Mouse (Mus musculus) lung, postnatal 10 days (tissue): ENCODE measurements around the gene Slc11a2.
A peak's percentile ranks its signal among the peaks of the same experiment; 100 is the strongest.
"Not testable (repeated sequence)": the region's sequence is repeated elsewhere in the genome, so short reads cannot be mapped to it uniquely, and the experiment has no call there.

Experiments
- DNase-seq: peaks from one replicate; pipeline ENCODE4 v3.0.0; 2021

Gene Slc11a2

GRCm38 (mm10) chr15:100433234-100433633 lies 8.4 kb upstream of the Slc11a2 start:
- no peak for DNase-seq

GRCm38 (mm10) chr15:100429959-100430565 lies 5.2 kb upstream of the Slc11a2 start:
- DNase-seq, result no peak

- peak; percentile 47 for DNase-seq
These were observed 3.5 kb upstream of the Slc11a2 start for GRCm38 (mm10) chr15:100428296-100428905.

GRCm38 (mm10) chr15:100423916-100424315 lies 956 bp downstream of the Slc11a2 start:
- DNase-seq, result peak; percentile 59

- peak; percentile 98 for DNase-seq
These were observed 1.7 kb downstream of the Slc11a2 start for GRCm38 (mm10) chr15:100422899-100423860.

DNA sequence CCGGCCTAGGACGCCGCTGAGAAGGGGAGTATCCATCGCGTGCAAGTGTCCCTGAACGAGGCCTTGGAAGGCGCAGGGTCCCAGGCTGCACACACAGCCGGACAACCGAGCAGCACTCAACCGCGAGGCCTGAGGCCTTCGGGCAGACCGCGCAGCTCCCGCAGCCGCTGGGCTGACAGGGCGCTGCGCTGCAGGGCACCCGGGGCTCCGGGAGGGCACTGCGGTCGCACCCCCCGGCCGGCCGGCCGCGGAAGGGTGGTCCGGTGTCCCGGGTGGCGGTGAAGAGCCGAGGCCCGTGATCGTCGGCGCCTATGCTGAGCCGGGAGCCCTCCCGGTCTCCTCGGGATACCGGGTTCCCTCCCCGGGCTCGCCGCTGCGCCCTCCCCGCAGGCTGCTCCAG lies 2.4 kb downstream of the Slc11a2 start:
- peak; percentile 37 for DNase-seq

DNA sequence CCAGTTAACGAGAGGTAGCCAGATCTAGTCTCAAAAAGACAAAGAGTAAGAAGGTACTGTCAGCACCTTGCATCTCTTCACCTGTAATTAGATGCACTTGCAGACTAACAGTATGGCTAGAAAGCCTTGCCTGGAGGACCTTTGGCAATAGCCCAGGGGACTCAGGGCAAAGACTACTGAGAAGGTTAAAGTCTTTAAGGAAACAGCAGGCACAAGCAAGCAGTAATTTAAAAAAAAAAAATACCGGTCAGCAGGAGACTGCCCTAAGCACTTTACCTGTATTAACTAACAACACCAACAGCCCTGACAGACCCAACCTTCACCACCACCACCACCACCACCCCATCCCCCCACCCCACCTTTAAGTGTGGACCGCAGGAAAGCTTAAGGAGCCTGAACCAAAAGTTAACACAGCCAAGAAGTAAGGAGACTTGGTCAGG lies 3.1 kb downstream of the Slc11a2 start, which contains the start of gene Gm5475:
Gene Gm5475 (plus strand): TSS at position 390 of the 440 bp plus-strand sequence.
- DNase-seq, result not testable (repeated sequence)

DNA sequence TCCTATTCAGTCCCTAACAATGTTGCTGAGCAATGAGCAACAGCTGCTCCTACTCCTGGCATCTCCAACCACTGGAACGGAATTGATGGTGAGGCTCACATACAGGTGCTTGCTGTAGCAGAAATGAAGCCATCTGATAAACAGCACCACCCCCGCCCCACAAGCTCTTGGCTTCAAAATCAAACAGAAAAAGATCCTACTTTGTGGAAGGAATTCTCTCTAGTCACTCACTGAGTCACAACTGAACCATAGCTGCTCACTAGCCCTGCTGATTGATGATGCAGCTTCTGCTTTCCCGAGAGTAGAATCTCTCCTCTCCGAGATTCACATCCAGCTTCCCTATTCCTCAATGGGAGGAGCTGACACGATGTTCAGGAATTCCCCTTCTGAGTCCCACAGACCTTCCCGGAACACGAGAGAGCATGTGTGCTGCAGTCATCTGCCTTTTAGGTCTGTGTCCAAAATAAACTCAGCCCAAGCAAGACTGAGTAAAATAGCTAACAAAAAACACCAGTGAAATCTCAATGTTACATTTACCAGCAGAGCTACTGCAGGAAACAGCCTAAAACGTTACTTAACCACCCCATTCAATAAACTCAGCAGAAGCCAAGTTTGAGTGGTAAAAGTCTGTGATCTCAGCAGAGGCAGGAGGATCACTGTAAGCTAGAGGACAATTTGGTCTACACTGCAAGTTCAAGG lies 3.7 kb downstream of the Slc11a2 start:
- DNase-seq, result no peak

DNA sequence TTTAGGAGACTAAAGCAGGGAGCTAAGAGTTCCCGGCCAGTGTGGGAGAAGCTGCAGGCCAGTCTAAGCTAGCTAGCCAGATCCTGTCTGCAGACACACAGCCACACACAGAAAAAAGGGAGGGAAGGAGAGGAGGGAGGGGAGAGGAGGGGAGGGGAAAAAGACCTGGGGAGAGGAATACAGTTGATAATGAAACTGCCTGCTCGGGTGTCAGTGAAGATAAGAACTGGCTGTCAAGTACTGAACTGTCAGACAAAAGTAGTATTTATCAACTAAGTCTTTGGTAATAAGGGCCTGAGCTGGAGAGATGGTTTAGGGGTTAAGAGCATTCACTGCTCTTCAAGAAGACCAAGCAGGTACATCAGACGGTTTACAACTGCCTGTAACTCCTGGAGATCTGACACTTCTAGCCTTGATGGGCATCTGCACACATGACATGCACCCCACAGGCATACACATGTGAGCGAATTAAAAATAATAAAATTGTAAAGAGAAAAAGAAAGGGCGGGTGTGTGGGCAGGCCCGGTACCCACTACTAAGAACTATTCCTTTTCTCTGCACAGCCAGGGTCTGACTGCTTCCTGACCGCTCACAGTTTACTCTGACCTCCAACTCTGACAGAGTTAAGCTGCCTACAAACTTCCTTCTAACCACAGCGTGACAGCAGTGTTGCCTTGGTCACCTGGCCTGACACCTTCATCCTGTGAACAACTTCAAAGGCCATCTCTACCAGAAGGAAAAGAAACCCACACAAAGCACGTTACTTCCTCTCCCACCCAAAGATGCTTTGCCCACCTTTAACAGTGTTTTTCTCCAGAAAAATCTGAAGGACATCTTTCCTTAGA lies 4.7 kb downstream of the Slc11a2 start:
- DNase-seq, result no peak

DNA sequence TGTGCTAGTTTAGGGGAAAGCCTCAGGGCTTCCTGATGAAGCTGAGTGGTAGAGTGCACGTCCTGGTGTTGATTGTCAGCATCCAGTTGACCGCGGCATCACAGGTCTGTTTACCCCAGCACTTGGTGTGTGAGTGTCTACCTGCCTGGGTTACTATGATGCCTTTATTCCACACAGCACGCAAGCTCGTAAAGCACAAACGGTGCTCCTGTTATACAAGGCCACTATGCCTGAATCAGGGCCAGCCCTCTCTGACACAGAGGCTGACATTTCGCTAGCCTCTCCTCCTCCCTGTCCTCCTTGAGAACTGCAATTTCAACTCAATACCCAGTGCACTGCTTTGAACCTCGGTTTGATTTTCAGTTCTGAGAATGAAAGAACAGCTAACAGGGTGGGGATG lies 5.6 kb downstream of the Slc11a2 start:
- DNase-seq, result no peak

- DNase-seq, result no peak
These were observed 6.9 kb downstream of the Slc11a2 start for GRCm38 (mm10) chr15:100417854-100418450.

- no peak for DNase-seq
These were observed 9.2 kb downstream of the Slc11a2 start for GRCm38 (mm10) chr15:100415684-100416083.

DNA sequence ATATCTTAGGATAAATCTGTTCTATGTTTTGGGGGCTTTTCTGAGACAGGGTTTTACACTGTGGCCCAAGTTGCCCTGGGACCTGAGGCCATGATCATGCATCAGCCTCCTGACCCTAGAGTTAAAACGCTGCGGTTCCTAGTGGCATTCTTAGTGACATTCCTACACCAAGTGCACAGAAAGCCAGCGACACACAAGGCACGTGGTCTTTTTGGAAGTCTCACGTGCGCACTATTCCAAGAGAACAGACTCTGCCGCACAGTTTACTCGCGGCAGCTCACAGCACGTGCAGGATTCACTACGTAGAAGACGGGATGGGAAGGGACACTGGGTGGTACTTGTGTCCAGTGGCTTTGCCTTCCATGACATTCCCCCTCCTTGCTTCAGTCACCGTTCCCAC lies 9.9 kb downstream of the Slc11a2 start:
- DNase-seq, result no peak

DNA sequence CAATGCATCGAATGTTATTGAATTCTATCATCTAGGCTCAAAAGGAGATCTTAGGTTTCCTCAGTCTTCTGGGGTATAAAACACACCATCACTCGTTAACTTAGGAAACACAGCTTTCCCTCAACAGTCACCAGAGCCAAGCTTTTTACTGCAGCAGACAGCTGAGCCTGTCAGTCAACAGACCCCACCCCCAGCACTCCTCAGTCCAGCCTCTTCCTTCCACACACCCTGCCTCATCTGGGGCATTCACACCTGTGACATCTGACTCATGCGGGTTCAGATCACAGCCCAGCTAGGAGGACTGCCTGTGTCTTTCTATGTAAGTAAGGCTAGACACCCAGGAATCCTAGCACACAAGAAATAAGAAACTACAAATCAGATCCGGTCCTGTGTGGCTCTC lies 10.9 kb downstream of the Slc11a2 start:
- no peak for DNase-seq

DNA sequence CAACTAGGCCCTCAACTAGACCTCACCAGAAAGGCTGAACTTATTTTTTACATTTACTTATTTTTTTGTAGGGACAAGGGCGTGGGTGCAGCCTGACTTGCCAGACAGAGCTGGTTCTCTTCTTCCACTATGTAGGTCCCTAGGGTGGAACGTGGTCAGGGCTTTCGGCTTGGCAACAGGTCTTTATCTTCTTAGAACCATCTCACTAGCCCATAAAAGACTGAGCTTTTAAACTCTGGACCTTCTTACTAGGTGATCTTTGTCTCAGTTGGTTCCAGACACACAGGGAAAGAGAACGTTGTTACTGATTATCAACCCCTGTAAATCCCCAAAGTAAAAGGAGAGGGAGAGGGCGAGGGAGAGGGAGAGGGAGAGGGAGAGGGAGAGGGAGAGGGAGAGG lies 11.6 kb downstream of the Slc11a2 start:
- no peak for DNase-seq

- no peak for DNase-seq
These were observed 13.1 kb downstream of the Slc11a2 start for GRCm38 (mm10) chr15:100411731-100412130.

DNA sequence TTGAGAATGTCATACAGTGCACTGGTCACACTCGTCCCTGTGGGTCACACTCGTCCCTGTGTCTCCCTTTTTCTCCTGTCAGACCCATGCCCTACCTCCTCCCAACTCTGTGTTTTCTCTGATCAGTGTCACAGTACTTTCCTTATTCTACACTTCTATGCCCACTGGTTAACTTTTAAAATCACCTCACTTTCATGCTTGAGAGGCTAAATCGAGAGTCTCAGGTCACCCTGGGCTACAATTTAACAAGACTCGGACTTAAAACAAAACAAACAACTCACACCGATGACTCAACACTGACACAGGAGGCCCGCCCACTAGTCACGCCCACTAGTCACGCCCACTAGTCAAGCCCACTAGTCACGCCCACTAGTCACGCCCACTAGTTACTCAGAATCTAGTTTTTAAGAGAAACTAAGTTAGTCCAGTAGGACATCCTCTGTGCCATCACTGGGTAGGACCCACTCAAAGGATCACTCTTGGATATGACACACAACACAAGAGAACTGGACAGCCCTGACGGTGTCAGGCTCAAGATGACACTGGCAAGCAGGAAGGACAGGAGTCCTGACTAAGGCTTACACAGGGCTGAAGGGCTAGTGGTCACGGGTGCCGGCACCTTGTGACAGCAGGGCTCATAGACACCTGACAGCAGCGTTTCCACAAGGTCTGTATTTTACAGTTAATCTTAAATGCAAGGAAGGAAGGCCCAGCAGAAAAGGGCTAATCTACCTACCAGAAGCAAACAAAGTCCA lies 13.8 kb downstream of the Slc11a2 start:
- peak; percentile 52 for DNase-seq

GRCm38 (mm10) chr15:100406088-100406487 lies 18.8 kb downstream of the Slc11a2 start:
- no peak for DNase-seq

GRCm38 (mm10) chr15:100403318-100404000 lies 21.4 kb downstream of the Slc11a2 start:
- no peak for DNase-seq

DNA sequence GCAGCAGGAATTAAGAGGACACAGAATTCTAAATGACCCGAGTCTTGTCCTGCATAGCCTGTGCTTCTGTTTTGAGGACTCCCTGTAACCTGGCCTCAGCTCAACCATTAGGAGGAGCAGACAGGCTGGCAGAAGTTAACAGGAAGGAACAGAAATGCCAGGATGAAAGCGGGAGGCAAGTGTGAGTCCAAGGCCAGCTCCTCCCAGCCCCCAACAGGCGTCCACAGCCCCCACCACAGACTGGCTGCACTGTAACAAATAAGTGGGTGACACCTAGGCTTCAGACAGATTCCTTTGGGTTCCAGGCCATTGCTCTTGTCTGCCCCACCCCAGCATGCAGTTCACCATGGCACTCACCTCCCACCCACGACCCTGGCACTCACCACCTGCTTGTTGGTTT lies 22.1 kb downstream of the Slc11a2 start:
- no peak for DNase-seq
